Mouse (Mus musculus): ENCODE results near the gene Gm49380. TPM values are rescaled to one million over a fixed set of nuclear protein-coding genes. Genes with fewer than 3 reads are reported as not detected.

Gm49380 gene
- polyA plus RNA-seq, 1 experiment from 2014 or later = 0.20 TPM

- Histone ChIP-seq H3K4me3 (ENCODE audit: low read length) (no peak overlapping the region), H3K27me3 (ENCODE audit: control insufficient read depth, insufficient read depth, low read length) (no peaks in the 10 kb centered on the region), H3K4me2 (ENCODE audit: low read depth, low read length) (no peak overlapping the region), H3K9ac (ENCODE audit: low read length) (no peak overlapping the region), H3K36me3 (ENCODE audit: control insufficient read depth, insufficient read depth) (no peaks in the 10 kb centered on the region), H3K27ac (ENCODE audit: low read length) (no peak overlapping the region), H3K4me1 (ENCODE audit: control insufficient read depth, insufficient read depth, low read length) (no peaks in the 10 kb centered on the region), H3K9me3 (replicated peaks; ENCODE audit: control insufficient read depth, low read length) (no peaks in the 10 kb centered on the region)
- no peak for ATAC-seq (replicated peaks; ENCODE audit: extremely low read depth, insufficient read depth, low FRiP score)
- WGBS = 68% methylated on average over 4 of the region's 4 CpGs
These were observed 81.4 kb downstream of the Gm49380 start for GRCm38 (mm10) chr9:44031946-44032345.

- H3K9ac ChIP-seq (ENCODE audit: low read length) = no peak overlapping the region
- 68% methylated on average over 5 of the region's 5 CpGs for WGBS
- no peak for ATAC-seq (replicated peaks; ENCODE audit: extremely low read depth, insufficient read depth, low FRiP score)
These were observed 82.2 kb downstream of the Gm49380 start for GRCm38 (mm10) chr9:44031079-44031478.

DNA sequence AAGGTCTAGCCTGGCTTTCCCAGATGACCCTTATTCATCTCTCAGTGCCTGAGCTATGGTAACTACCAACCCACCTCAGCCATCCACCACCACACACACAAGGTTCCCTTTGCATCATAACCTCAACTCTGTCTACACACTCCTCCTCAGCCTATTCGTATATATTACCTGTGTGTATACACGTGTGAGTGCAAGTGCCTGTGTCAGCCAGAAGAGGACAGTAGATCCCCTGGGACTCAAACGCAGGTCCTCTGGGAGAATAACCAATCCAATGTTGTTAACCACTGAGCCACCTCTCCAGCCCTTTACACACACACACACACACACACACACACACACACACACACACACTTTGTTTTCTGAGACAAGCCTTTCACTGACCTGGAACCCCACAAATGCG lies 82.7 kb downstream of the Gm49380 start:
- Histone ChIP-seq H3K27ac (ENCODE audit: low read length) (peak overlapping the region; percentile 52; the same call in 1 of the 2 replicates), H3K4me1 (ENCODE audit: control insufficient read depth, insufficient read depth, low read length) (no peaks in the 10 kb centered on the region), H3K27me3 (ENCODE audit: control insufficient read depth, insufficient read depth, low read length) (no peaks in the 10 kb centered on the region), H3K4me2 (ENCODE audit: low read depth, low read length) (no peak overlapping the region), H3K36me3 (ENCODE audit: control insufficient read depth, insufficient read depth) (no peaks in the 10 kb centered on the region), H3K4me3 (ENCODE audit: low read length) (no peak overlapping the region), H3K9me3 (replicated peaks; ENCODE audit: control insufficient read depth, low read length) (no peaks in the 10 kb centered on the region), H3K9ac (ENCODE audit: low read length) (no peak overlapping the region)
- ATAC-seq (replicated peaks; ENCODE audit: extremely low read depth, insufficient read depth, low FRiP score) = no peak
- 82% methylated on average over 4 of the region's 4 CpGs for WGBS

More at GRCm38 (mm10) chr9:44031079-44031478, 82.2 kb downstream of the Gm49380 start:
- no peak overlapping the region for H3K4me2 ChIP-seq (ENCODE audit: low read depth, low read length)
- no peak overlapping the region for H3K4me3 ChIP-seq (ENCODE audit: low read length)
- no peaks in the 10 kb centered on the region for H3K4me1 ChIP-seq (ENCODE audit: control insufficient read depth, insufficient read depth, low read length)
- H3K27me3 ChIP-seq (ENCODE audit: control insufficient read depth, insufficient read depth, low read length) = no peaks in the 10 kb centered on the region
- H3K27ac ChIP-seq (ENCODE audit: low read length) = peak overlapping the region; percentile 26; the same call in 1 of the 2 replicates
- no peaks in the 10 kb centered on the region for H3K9me3 ChIP-seq (replicated peaks; ENCODE audit: control insufficient read depth, low read length)
- H3K36me3 ChIP-seq (ENCODE audit: control insufficient read depth, insufficient read depth) = no peaks in the 10 kb centered on the region

DNA sequence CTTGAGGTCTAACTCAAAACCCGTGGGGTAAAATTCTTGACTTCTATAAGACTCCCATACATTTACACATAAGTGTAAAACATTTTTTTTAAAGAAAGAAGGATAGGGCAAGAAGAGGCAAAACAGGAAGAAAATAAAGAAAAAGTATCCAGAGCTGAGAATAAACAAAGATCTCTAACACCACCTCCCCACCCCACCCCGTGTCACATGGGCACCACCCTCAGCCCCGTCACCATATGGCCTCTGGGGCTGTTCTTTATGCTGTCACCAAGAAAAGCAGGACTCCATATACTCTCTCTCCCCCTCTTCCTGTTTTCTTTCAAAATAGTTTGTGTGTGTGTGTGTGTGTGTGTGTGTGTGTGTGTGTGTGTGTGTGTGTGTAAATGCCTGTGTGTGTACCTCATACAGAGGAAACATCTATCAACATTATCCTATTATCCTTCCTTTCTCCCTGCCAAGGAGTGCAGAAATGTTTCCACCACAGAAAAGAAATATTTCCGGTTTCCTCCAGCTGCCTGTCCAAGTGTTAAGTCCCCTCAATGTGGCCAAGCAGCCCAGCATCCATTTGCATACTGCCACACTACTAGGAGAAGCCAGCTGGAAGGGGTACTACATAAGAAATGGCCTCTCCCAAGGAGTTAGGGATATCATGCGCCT lies 83.6 kb downstream of the Gm49380 start:
- Histone ChIP-seq H3K4me3 (ENCODE audit: low read length) (no peak overlapping the region), H3K36me3 (ENCODE audit: control insufficient read depth, insufficient read depth) (no peaks in the 10 kb centered on the region), H3K9ac (ENCODE audit: low read length) (no peak overlapping the region), H3K4me1 (ENCODE audit: control insufficient read depth, insufficient read depth, low read length) (no peaks in the 10 kb centered on the region), H3K27ac (ENCODE audit: low read length) (peak overlapping the region; percentile 52), H3K9me3 (replicated peaks; ENCODE audit: control insufficient read depth, low read length) (no peaks in the 10 kb centered on the region), H3K27me3 (ENCODE audit: control insufficient read depth, insufficient read depth, low read length) (no peaks in the 10 kb centered on the region), H3K4me2 (ENCODE audit: low read depth, low read length) (no peak overlapping the region)
- peak; percentile 54 for ATAC-seq (replicated peaks; ENCODE audit: extremely low read depth, insufficient read depth, low FRiP score)
- WGBS = 34% methylated on average over 5 of the region's 5 CpGs

GRCm38 (mm10) chr9:44024096-44024495 lies 89.2 kb downstream of the Gm49380 start:
- ATAC-seq (replicated peaks; ENCODE audit: extremely low read depth, insufficient read depth, low FRiP score) = no peak
- Histone ChIP-seq H3K4me3 (ENCODE audit: low read length) (no peak overlapping the region), H3K4me2 (ENCODE audit: low read depth, low read length) (no peak overlapping the region), H3K27ac (ENCODE audit: low read length) (no peak overlapping the region), H3K9ac (ENCODE audit: low read length) (no peak overlapping the region), H3K27me3 (ENCODE audit: control insufficient read depth, insufficient read depth, low read length) (no peaks in the 10 kb centered on the region), H3K9me3 (replicated peaks; ENCODE audit: control insufficient read depth, low read length) (no peaks in the 10 kb centered on the region), H3K36me3 (ENCODE audit: control insufficient read depth, insufficient read depth) (no peaks in the 10 kb centered on the region), H3K4me1 (ENCODE audit: control insufficient read depth, insufficient read depth, low read length) (no peaks in the 10 kb centered on the region)
- WGBS = 72% methylated on average over 3 of the region's 3 CpGs

GRCm38 (mm10) chr9:44022100-44022847 lies 91.0 kb downstream of the Gm49380 start:
- 58% methylated on average over 8 of the region's 8 CpGs for WGBS
- no peaks in the 10 kb centered on the region for H3K4me1 ChIP-seq (ENCODE audit: control insufficient read depth, insufficient read depth, low read length)
- no peak overlapping the region for H3K4me3 ChIP-seq (ENCODE audit: low read length)
- no peak overlapping the region for H3K9ac ChIP-seq (ENCODE audit: low read length)
- H3K27ac ChIP-seq (ENCODE audit: low read length) = peak overlapping the region; percentile 55
- ATAC-seq (replicated peaks; ENCODE audit: extremely low read depth, insufficient read depth, low FRiP score) = peak; percentile 47; the same call in 1 of the 2 replicates
- H3K27me3 ChIP-seq (ENCODE audit: control insufficient read depth, insufficient read depth, low read length) = no peaks in the 10 kb centered on the region
- no peaks in the 10 kb centered on the region for H3K36me3 ChIP-seq (ENCODE audit: control insufficient read depth, insufficient read depth)
- no peaks in the 10 kb centered on the region for H3K9me3 ChIP-seq (replicated peaks; ENCODE audit: control insufficient read depth, low read length)
- no peak overlapping the region for H3K4me2 ChIP-seq (ENCODE audit: low read depth, low read length)

GRCm38 (mm10) chr9:44020001-44020400 lies 93.3 kb downstream of the Gm49380 start:
- Histone ChIP-seq H3K9ac (ENCODE audit: low read length) (no peak overlapping the region), H3K27ac (ENCODE audit: low read length) (no peak overlapping the region), H3K9me3 (replicated peaks; ENCODE audit: control insufficient read depth, low read length) (no peaks in the 10 kb centered on the region), H3K36me3 (ENCODE audit: control insufficient read depth, insufficient read depth) (no peaks in the 10 kb centered on the region), H3K4me2 (ENCODE audit: low read depth, low read length) (no peak overlapping the region), H3K27me3 (ENCODE audit: control insufficient read depth, insufficient read depth, low read length) (no peaks in the 10 kb centered on the region), H3K4me3 (ENCODE audit: low read length) (no peak overlapping the region), H3K4me1 (ENCODE audit: control insufficient read depth, insufficient read depth, low read length) (no peaks in the 10 kb centered on the region)
- ATAC-seq (replicated peaks; ENCODE audit: extremely low read depth, insufficient read depth, low FRiP score) = no peak
- 62% methylated on average over 7 of the region's 7 CpGs for WGBS

GRCm38 (mm10) chr9:44017846-44018245 lies 95.5 kb downstream of the Gm49380 start:
- no peaks in the 10 kb centered on the region for H3K4me1 ChIP-seq (ENCODE audit: control insufficient read depth, insufficient read depth, low read length)
- no peaks in the 10 kb centered on the region for H3K36me3 ChIP-seq (ENCODE audit: control insufficient read depth, insufficient read depth)
- no peak overlapping the region for H3K4me3 ChIP-seq (ENCODE audit: low read length)
- no peak overlapping the region for H3K4me2 ChIP-seq (ENCODE audit: low read depth, low read length)
- no peak for ATAC-seq (replicated peaks; ENCODE audit: extremely low read depth, insufficient read depth, low FRiP score)
- H3K27ac ChIP-seq (ENCODE audit: low read length) = no peak overlapping the region
- no peaks in the 10 kb centered on the region for H3K27me3 ChIP-seq (ENCODE audit: control insufficient read depth, insufficient read depth, low read length)
- H3K9me3 ChIP-seq (replicated peaks; ENCODE audit: control insufficient read depth, low read length) = no peaks in the 10 kb centered on the region
- no peak overlapping the region for H3K9ac ChIP-seq (ENCODE audit: low read length)
- WGBS = 72% methylated on average over 5 of the region's 5 CpGs

Data from heart, embryonic 16.5 days (tissue).